Mouse (Mus musculus) adrenal gland, adult (tissue): ENCODE results near the gene Capn12.

Experiments used
- DNase-seq, 2 experiments: peaks; one replicate each; pipeline ENCODE4 v3.0.0; 2022 to 2023; ENCODE audit warnings: low spot score in 1 of 2; ENCODE audit not compliant: inconsistent age in 2 of 2

Capn12 gene

GRCm38 (mm10) chr7:28941542-28941941 is 60.3 kb downstream of the Capn12 start:
- no peak for DNase-seq
